ENCODE assay signal across 9 mouse cellular contexts in the genomic region with DNA sequence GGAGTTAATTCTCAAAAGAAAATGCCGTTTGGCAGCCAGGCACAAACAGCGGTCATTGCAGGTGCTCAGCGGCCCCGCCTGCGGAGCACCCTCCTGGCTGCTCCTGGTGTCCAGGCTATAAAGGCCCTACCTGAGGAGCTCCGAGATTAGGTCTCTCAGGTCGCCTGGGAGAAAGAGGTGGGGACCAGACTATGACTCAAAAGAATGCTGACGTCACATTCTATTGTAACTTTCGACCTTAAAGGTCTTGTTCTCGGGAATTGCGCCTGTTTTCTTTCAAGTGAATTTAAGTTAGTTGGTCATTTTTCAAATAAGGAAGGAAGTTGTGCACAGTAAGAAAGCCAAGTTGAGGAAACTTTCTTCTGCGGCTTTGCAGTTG. TPM values are rescaled to one million over a fixed set of nuclear protein-coding genes. Genes with fewer than 3 reads are reported as not detected.
DNase-seq lines count a peak whose midpoint lies in the region; ATAC-seq and TF ChIP-seq lines count a peak whose summit lies in the region.
"Had no signal": no experiment of that assay in that cellular context is flagged by ENCODE, and none has a peak within 500 bp of the region (broad histone marks: within the 10 kb centered on the region; RNA-seq: fewer than 3 reads in every experiment).

No protein-coding gene starts in this region.

- peak overlapping the region; percentile 94 for H3K4me2 ChIP-seq in hindbrain, embryonic 11.5 days (replicated peaks; ENCODE audit: low read depth, low read length)
- peak overlapping the region; percentile 95 for H3K4me2 ChIP-seq in lung, postnatal 0 days (replicated peaks; ENCODE audit: low read depth, low read length)

- no peaks in the 10 kb centered on the region for H3K36me3 ChIP-seq in ES-E14 (ENCODE audit: control insufficient read depth, insufficient read depth, low read length, poor library complexity, severe bottlenecking)
- H3K36me3 ChIP-seq in hindbrain, embryonic 11.5 days (ENCODE audit: control insufficient read depth, insufficient read depth, low read length): no peaks in the 10 kb centered on the region
- no peaks in the 10 kb centered on the region for H3K36me3 ChIP-seq in lung, postnatal 0 days (ENCODE audit: insufficient read depth, low read length)

- peak overlapping the region; percentile 76; the same call in 1 of the 2 replicates for H3K27ac ChIP-seq in gastrocnemius, adult 2 months
- H3K27ac ChIP-seq in ES-E14 (ENCODE audit: insufficient read depth, low read depth, low read length, poor library complexity, severe bottlenecking): no peak overlapping the region
- H3K27ac ChIP-seq in hindbrain, embryonic 11.5 days (ENCODE audit: low read depth, low read length): no peak overlapping the region
- H3K27ac ChIP-seq in lung, postnatal 0 days (ENCODE audit: low read length): peak overlapping the region; percentile 78

- H3K9ac ChIP-seq in ES-E14 (ENCODE audit: insufficient read depth, low read depth, low read length, poor library complexity, severe bottlenecking): no peak overlapping the region
- peak overlapping the region; percentile 82 for H3K9ac ChIP-seq in hindbrain, embryonic 11.5 days (ENCODE audit: low read depth, low read length)
- H3K9ac ChIP-seq in lung, postnatal 0 days (replicated peaks; ENCODE audit: low read depth): peak overlapping the region; percentile 78; the same call in 1 of the 2 replicates

- peak overlapping the region; percentile 81 for H3K4me3 ChIP-seq in gastrocnemius, adult 2 months
- peak overlapping the region; percentile 77 to 82; a peak in 3 of 4 replicates for H3K4me3 ChIP-seq in ES-E14 (ENCODE audit: insufficient read depth in 1 of 2, low read depth in 1 of 2, low read length in 2 of 2, poor library complexity in 1 of 2, severe bottlenecking in 1 of 2)
- peak overlapping the region; percentile 81 for H3K4me3 ChIP-seq in hindbrain, embryonic 11.5 days (ENCODE audit: low read depth, low read length)
- H3K4me3 ChIP-seq in lung, postnatal 0 days (ENCODE audit: low read depth, low read length): peak overlapping the region; percentile 74

- peaks cover 5% of the 10 kb centered on the region; the same call in 1 of the 2 replicates for H3K27me3 ChIP-seq in hindbrain, embryonic 11.5 days (ENCODE audit: control insufficient read depth, insufficient read depth, low read length)
- no peaks in the 10 kb centered on the region for H3K27me3 ChIP-seq in lung, postnatal 0 days (replicated peaks; ENCODE audit: insufficient read depth, low read length)
- H3K27me3 ChIP-seq: CH12.LX had no signal

- H3K9me3 ChIP-seq in ES-E14 (ENCODE audit: control insufficient read depth, insufficient read depth, low read depth, low read length): no peaks in the 10 kb centered on the region
- H3K9me3 ChIP-seq in hindbrain, embryonic 11.5 days (ENCODE audit: control insufficient read depth, low read length): no peaks in the 10 kb centered on the region
- H3K9me3 ChIP-seq in lung, postnatal 0 days (ENCODE audit: low read length): no peaks in the 10 kb centered on the region

- 7% methylated on average over 12 of the region's 12 CpGs for WGBS in hindbrain, embryonic 11.5 days
- WGBS in lung, postnatal 0 days: 3% methylated on average over 12 of the region's 12 CpGs

- no peak for TF ChIP-seq EP300 in lung, postnatal 0 days (IDR thresholded peaks at IDR 0.05)

- intact Hi-C loops in gastrocnemius, adult 2 months (cut with DNase I): no loop called here
- intact Hi-C loops in left cerebral cortex, postnatal 25 days (cut with DNase I): no loop called here

- ATAC-seq in hindbrain, embryonic 11.5 days (ENCODE audit: low FRiP score): peak; percentile 53
- peak; percentile 68 for ATAC-seq in lung, postnatal 0 days
- no peak for ATAC-seq in erythroid progenitor cell, adult 5-6 weeks (replicated peaks; ENCODE audit: low FRiP score, poor library complexity, severe bottlenecking)

- in situ Hi-C loops in ES-E14 (cut with MboI; ENCODE audit: low sequenced_read_pairs in 2 of 2, unreplicated experiment in 2 of 2): no loop called here

- H3K4me1 ChIP-seq in ES-E14 (ENCODE audit: control insufficient read depth in 2 of 2, insufficient read depth in 2 of 2, low read length in 2 of 2, poor library complexity in 1 of 2): no peaks in the 10 kb centered on the region
- no peaks in the 10 kb centered on the region for H3K4me1 ChIP-seq in hindbrain, embryonic 11.5 days (replicated peaks; ENCODE audit: control insufficient read depth, insufficient read depth, low read length)
- 0 out of 2 replicates have a peak, but pooled peaks cover 3% of the 10 kb centered on the region for H3K4me1 ChIP-seq in lung, postnatal 0 days (ENCODE audit: insufficient read depth, low read depth, low read length)

- no peak for DNase-seq in gastrocnemius, adult 2 months
- DNase-seq in gastrocnemius, adult 8-10 months (ENCODE audit: low spot score in 2 of 2): no peak
- DNase-seq in ES-E14 (ENCODE audit: low read depth, low spot score): no peak
- DNase-seq in hindbrain, embryonic 11.5 days (ENCODE audit: low spot score): no peak
- DNase-seq in lung, postnatal 0 days (ENCODE audit: low spot score): peak; percentile 89
- DNase-seq in frontal cortex, postnatal 14 days (ENCODE audit: low spot score in 2 of 2): no peak
- DNase-seq in left cerebral cortex, postnatal 25 days (ENCODE audit: low spot score in 2 of 2): no peak

- no peak for TF ChIP-seq CTCF in gastrocnemius, adult 2 months (IDR thresholded peaks at IDR 0.05)
- TF ChIP-seq CTCF in lung, postnatal 0 days (IDR thresholded peaks at IDR 0.05): no peak

TF ChIP-seq in ES-E14, 5 proteins besides CTCF, POLR2A, EP300 and RAD21:
- TF ChIP-seq MAFK (IDR thresholded peaks at IDR 0.05; ENCODE audit: insufficient read depth, low read depth, low read length) (no peak), HCFC1 (IDR thresholded peaks at IDR 0.05; ENCODE audit: borderline replicate concordance, insufficient read depth, low read length) (no peak), ZC3H11A (IDR thresholded peaks at IDR 0.05; ENCODE audit: borderline replicate concordance, low read depth, low read length) (no peak), CHD2 (IDR thresholded peaks at IDR 0.05; ENCODE audit: low read depth, low read length) (no peak), ZNF384 (IDR thresholded peaks at IDR 0.05; ENCODE audit: low read depth, low read length) (no peak)

RNA-seq across cellular contexts. Expression of a gene that starts 0.8 kb away (rescaled TPM):
- total RNA-seq in gastrocnemius, adult 2 months (2021): 1 to 10 TPM in 1 of 2 experiments, under 1 TPM in 1; 0.69 to 2.6 TPM
- total RNA-seq in gastrocnemius, adult 8-10 months (2022): 1 to 10 TPM in 1 of 4 experiments, under 1 TPM in 3; 0.51 to 1.6 (median 0.62) TPM
- total RNA-seq in ES-E14 (2012; rRNA removed): 27.7 and 51.1 TPM in 2 replicates
- polyA plus RNA-seq in hindbrain, embryonic 11.5 days (2014; fragmentation: Nextera tagmentation; extraction: Ambion mirVana): 65.2 and 65.5 TPM in 2 replicates
- polyA plus RNA-seq in lung, postnatal 0 days (2015; fragmentation: Nextera tagmentation; extraction: Ambion mirVana): 50.5 and 52.7 TPM in 2 replicates
- total RNA-seq in erythroid progenitor cell, adult 5-6 weeks (2015; ENCODE audit: low replicate concordance): 3.8 and 22.0 TPM in 2 replicates
- total RNA-seq in erythroid progenitor cell, adult 5-6 weeks (2017; ENCODE audit: low replicate concordance): 4.5 and 5.3 TPM in 2 replicates
- 1 to 10 TPM; 4.4 to 4.8 TPM for total RNA-seq in left cerebral cortex, postnatal 25 days (2021)
- total RNA-seq: CH12.LX had no signal

Comparison
In these comparisons a context has a peak if more than half of its experiments do, and no peak if none do; other contexts are left out.
1. H3K27ac ChIP-seq: peak in gastrocnemius, adult 2 months (single experiment) and lung, postnatal 0 days (single experiment); none in ES-E14 (single experiment) and hindbrain, embryonic 11.5 days (single experiment).
2. Peak in every context shown above with its lines, with median percentiles within 50 percentile points of each other: H3K4me3 ChIP-seq.